Mouse (Mus musculus) heart, adult 2 months (tissue): ENCODE data around the gene Slc12a1.

Source experiments
- CTCF ChIP-seq: fragments of 200-600 bp; IDR thresholded peaks from 2 replicates; pipeline ENCODE4 v1.8.1; 2022; ENCODE audit warnings: antibody characterized with exemption, mild to moderate bottlenecking, moderate library complexity
- POLR2A ChIP-seq: fragments of 200-500 bp; IDR thresholded peaks from 2 replicates; pipeline ENCODE4 v1.6.1; 2011; ENCODE audit warnings: mild to moderate bottlenecking, low read depth, low read length, control low read depth; ENCODE audit not compliant: insufficient read depth

GRCm38 (mm10) chr2:125126792-125127191 lies 25.5 kb upstream of the Slc12a1 start:
- TF ChIP-seq CTCF (no peak), POLR2A (no peak)
